Mouse (Mus musculus) stomach, embryonic 15.5 days (tissue): Measurements from ENCODE around the gene Tbc1d14. TPM values are rescaled to one million over a fixed set of nuclear protein-coding genes. Genes with fewer than 3 reads are reported as not detected.

ENCODE experiments used
- ATAC-seq: fragments of 200-750 bp; cut with Nextera tagmentation; 2 replicates; pipeline ENCODE4 v1.8.0; 2017; ENCODE audit warnings: low read depth, moderate number of reproducible peaks, moderate TSS enrichment; ENCODE audit not compliant: insufficient read depth, low FRiP score
- H3K27ac ChIP-seq: fragments of 300-500 bp; sonication (generic); 2 replicates; pipeline ENCODE4 v1.5.1; 2015; ENCODE audit warnings: mild to moderate bottlenecking, inconsistent platforms
- H3K27me3 ChIP-seq: fragments of 300-500 bp; sonication (generic); replicated peaks from 2 replicates; pipeline ENCODE4 v1.6.1; 2015; ENCODE audit warnings: inconsistent platforms
- H3K36me3 ChIP-seq: fragments of 300-500 bp; sonication (generic); 2 replicates; pipeline ENCODE4 v1.6.1; 2015; ENCODE audit warnings: inconsistent platforms
- H3K4me1 ChIP-seq: fragments of 300-500 bp; sonication (generic); 2 replicates; pipeline ENCODE4 v1.6.1; 2015; ENCODE audit warnings: inconsistent platforms
- H3K4me2 ChIP-seq: fragments of 300-500 bp; sonication (generic); 2 replicates; pipeline ENCODE4 v1.6.1; 2015; ENCODE audit warnings: mild to moderate bottlenecking, inconsistent platforms
- H3K4me3 ChIP-seq: fragments of 300-500 bp; sonication (generic); replicated peaks from 2 replicates; pipeline ENCODE4 v1.5.1; 2015; ENCODE audit warnings: inconsistent platforms
- H3K9ac ChIP-seq: fragments of 300-500 bp; sonication (generic); 2 replicates; pipeline ENCODE4 v1.6.1; 2015; ENCODE audit warnings: inconsistent platforms
- H3K9me3 ChIP-seq: fragments of 300-500 bp; sonication (generic); 2 replicates; pipeline ENCODE4 v1.6.1; 2016; ENCODE audit warnings: inconsistent platforms
- WGBS: fragments of 180-500 bp; shearing (Covaris S2); methylation state at CpG from one replicate; pipeline ENCODE4 v1.1.7; 2015; 5-methylcytosine and 5-hydroxymethylcytosine counted together
- polyA plus RNA-seq: library from polyadenylated mRNA; unstranded; fragments of >200 nt; fragmentation: Nextera tagmentation; extraction: Ambion mirVana; gene quantifications from 2 replicates; pipeline ENCODE4 v1.2.1, GENCODE M21; 2015

Tbc1d14 gene
- polyA plus RNA-seq, 1 experiment from 2014 or later, result 28.3 TPM

GRCm38 (mm10) chr5:36561509-36561908 is 31.6 kb downstream of the Tbc1d14 start:
- Histone ChIP-seq H3K27me3 (no peaks in the 10 kb centered on the region), H3K4me3 (no peak overlapping the region), H3K36me3 (no peaks in the 10 kb centered on the region), H3K27ac (no peak overlapping the region), H3K9me3 (no peaks in the 10 kb centered on the region), H3K4me1 (peaks cover 14% of the 10 kb centered on the region), H3K9ac (no peak overlapping the region), H3K4me2 (no peak overlapping the region)
- ATAC-seq, result no peak
- 86% methylated on average over 4 of the region's 4 CpGs for WGBS

GRCm38 (mm10) chr5:36560490-36560889 is 32.6 kb downstream of the Tbc1d14 start:
- H3K27ac ChIP-seq, result peak overlapping the region; percentile 79; the same call in 1 of the 2 replicates
- H3K4me2 ChIP-seq, result no peak overlapping the region
- ATAC-seq, result no peak
- H3K9ac ChIP-seq, result no peak overlapping the region
- no peaks in the 10 kb centered on the region for H3K36me3 ChIP-seq
- H3K27me3 ChIP-seq, result no peaks in the 10 kb centered on the region
- H3K4me1 ChIP-seq, result peaks cover 14% of the 10 kb centered on the region
- WGBS, result 87% methylated on average over 4 of the region's 4 CpGs
- no peak overlapping the region for H3K4me3 ChIP-seq
- H3K9me3 ChIP-seq, result no peaks in the 10 kb centered on the region

GRCm38 (mm10) chr5:36559510-36560235 is 33.4 kb downstream of the Tbc1d14 start:
- Histone ChIP-seq H3K4me2 (no peak overlapping the region), H3K36me3 (no peaks in the 10 kb centered on the region), H3K9me3 (no peaks in the 10 kb centered on the region), H3K4me1 (peaks cover 16% of the 10 kb centered on the region), H3K9ac (no peak overlapping the region), H3K27ac (peak overlapping the region; percentile 79), H3K27me3 (no peaks in the 10 kb centered on the region), H3K4me3 (no peak overlapping the region)
- 65% methylated on average over 6 of the region's 6 CpGs for WGBS
- ATAC-seq, result no peak; the same call in 1 of the 2 replicates

GRCm38 (mm10) chr5:36559106-36559505 is 34.0 kb downstream of the Tbc1d14 start:
- no peak for ATAC-seq

GRCm38 (mm10) chr5:36558526-36558925 is 34.5 kb downstream of the Tbc1d14 start:
- 62% methylated on average over 2 of the region's 2 CpGs for WGBS
- H3K9me3 ChIP-seq, result no peaks in the 10 kb centered on the region
- H3K27me3 ChIP-seq, result no peaks in the 10 kb centered on the region
- no peak overlapping the region for H3K4me3 ChIP-seq
- no peaks in the 10 kb centered on the region for H3K36me3 ChIP-seq
- H3K4me1 ChIP-seq, result peaks cover 25% of the 10 kb centered on the region
- ATAC-seq, result no peak
- no peak overlapping the region for H3K9ac ChIP-seq
- H3K4me2 ChIP-seq, result no peak overlapping the region
- no peak overlapping the region; the same call in 1 of the 2 replicates for H3K27ac ChIP-seq

More at GRCm38 (mm10) chr5:36559106-36559505, 34.0 kb downstream of the Tbc1d14 start:
- no peaks in the 10 kb centered on the region for H3K27me3 ChIP-seq
- H3K9me3 ChIP-seq, result no peaks in the 10 kb centered on the region
- 65% methylated on average over 5 of the region's 5 CpGs for WGBS
- no peaks in the 10 kb centered on the region for H3K36me3 ChIP-seq
- H3K4me1 ChIP-seq, result peaks cover 21% of the 10 kb centered on the region
- peak overlapping the region; percentile 62; the same call in 1 of the 2 replicates for H3K27ac ChIP-seq
- no peak overlapping the region for H3K9ac ChIP-seq
- H3K4me3 ChIP-seq, result no peak overlapping the region
- H3K4me2 ChIP-seq, result no peak overlapping the region

GRCm38 (mm10) chr5:36557584-36558308 is 35.3 kb downstream of the Tbc1d14 start:
- no peaks in the 10 kb centered on the region for H3K27me3 ChIP-seq
- H3K9me3 ChIP-seq, result no peaks in the 10 kb centered on the region
- peak; percentile 29; the same call in 1 of the 2 replicates for ATAC-seq
- no peak overlapping the region for H3K4me3 ChIP-seq
- H3K36me3 ChIP-seq, result no peaks in the 10 kb centered on the region
- H3K4me1 ChIP-seq, result peaks cover 25% of the 10 kb centered on the region
- H3K27ac ChIP-seq, result peak overlapping the region; percentile 42; the same call in 1 of the 2 replicates
- no peak overlapping the region for H3K9ac ChIP-seq
- 52% methylated on average over 7 of the region's 7 CpGs for WGBS
- no peak overlapping the region for H3K4me2 ChIP-seq

GRCm38 (mm10) chr5:36556906-36557305 is 36.2 kb downstream of the Tbc1d14 start:
- Histone ChIP-seq H3K27ac (no peak overlapping the region), H3K36me3 (no peaks in the 10 kb centered on the region), H3K27me3 (no peaks in the 10 kb centered on the region), H3K9me3 (no peaks in the 10 kb centered on the region), H3K4me2 (no peak overlapping the region), H3K4me3 (no peak overlapping the region), H3K9ac (no peak overlapping the region), H3K4me1 (peaks cover 25% of the 10 kb centered on the region)
- WGBS, result 87% methylated on average over 3 of the region's 3 CpGs
- no peak for ATAC-seq

- ATAC-seq, result no peak
- no peak overlapping the region for H3K9ac ChIP-seq
- H3K9me3 ChIP-seq, result no peaks in the 10 kb centered on the region
- no peak overlapping the region for H3K4me2 ChIP-seq
- H3K27ac ChIP-seq, result no peak overlapping the region
- H3K27me3 ChIP-seq, result no peaks in the 10 kb centered on the region
- no peaks in the 10 kb centered on the region for H3K36me3 ChIP-seq
- H3K4me3 ChIP-seq, result no peak overlapping the region
- H3K4me1 ChIP-seq, result peaks cover 25% of the 10 kb centered on the region
- WGBS, result 77% methylated on average over 4 of the region's 4 CpGs
Observed at GRCm38 (mm10) chr5:36556289-36556688, 36.8 kb downstream of the Tbc1d14 start.

- WGBS, result 46% methylated on average over 5 of the region's 5 CpGs
- no peaks in the 10 kb centered on the region for H3K27me3 ChIP-seq
- ATAC-seq, result no peak
- H3K9me3 ChIP-seq, result no peaks in the 10 kb centered on the region
- no peaks in the 10 kb centered on the region for H3K36me3 ChIP-seq
- no peak overlapping the region for H3K4me3 ChIP-seq
- H3K27ac ChIP-seq, result peak overlapping the region; percentile 48
- H3K9ac ChIP-seq, result no peak overlapping the region
- H3K4me2 ChIP-seq, result no peak overlapping the region
- H3K4me1 ChIP-seq, result peaks cover 17% of the 10 kb centered on the region
Observed at GRCm38 (mm10) chr5:36554496-36554895, 38.6 kb downstream of the Tbc1d14 start.

GRCm38 (mm10) chr5:36553886-36554285 is 39.2 kb downstream of the Tbc1d14 start:
- Histone ChIP-seq H3K36me3 (no peaks in the 10 kb centered on the region), H3K9ac (no peak overlapping the region), H3K4me2 (no peak overlapping the region), H3K9me3 (no peaks in the 10 kb centered on the region), H3K4me1 (peaks cover 17% of the 10 kb centered on the region), H3K27ac (peak overlapping the region; percentile 48; the same call in 1 of the 2 replicates), H3K4me3 (no peak overlapping the region), H3K27me3 (no peaks in the 10 kb centered on the region)
- ATAC-seq, result no peak
- WGBS, result 58% methylated on average over 4 of the region's 4 CpGs

- Histone ChIP-seq H3K36me3 (no peaks in the 10 kb centered on the region), H3K27me3 (no peaks in the 10 kb centered on the region), H3K9me3 (no peaks in the 10 kb centered on the region), H3K4me1 (peaks cover 14% of the 10 kb centered on the region), H3K4me3 (no peak overlapping the region), H3K27ac (no peak overlapping the region), H3K4me2 (no peak overlapping the region), H3K9ac (no peak overlapping the region)
- 71% methylated on average over 2 of the region's 2 CpGs for WGBS
- no peak for ATAC-seq
Observed at GRCm38 (mm10) chr5:36553056-36553606, 39.9 kb downstream of the Tbc1d14 start.

GRCm38 (mm10) chr5:36552391-36552790 is 40.7 kb downstream of the Tbc1d14 start:
- no peaks in the 10 kb centered on the region for H3K9me3 ChIP-seq
- H3K4me3 ChIP-seq, result no peak overlapping the region
- H3K27ac ChIP-seq, result no peak overlapping the region
- ATAC-seq, result no peak
- no peaks in the 10 kb centered on the region for H3K27me3 ChIP-seq
- H3K4me2 ChIP-seq, result no peak overlapping the region
- no peak overlapping the region for H3K9ac ChIP-seq
- no peaks in the 10 kb centered on the region for H3K36me3 ChIP-seq
- H3K4me1 ChIP-seq, result peaks cover 11% of the 10 kb centered on the region; the same call in 1 of the 2 replicates
- WGBS, result 91% methylated on average over 4 of the region's 4 CpGs
